Mouse (Mus musculus) megakaryocyte, embryonic 14.5 days (primary cell): ENCODE measurements around the gene Ascc1. TPM values are rescaled to one million over a fixed set of nuclear protein-coding genes. Genes with fewer than 3 reads are reported as not detected.
"Not testable (repeated sequence)": the region's sequence is repeated elsewhere in the genome, so short reads cannot be mapped to it uniquely, and the experiment has no call there.

Experiments used
- H3K27me3 ChIP-seq: replicated peaks from 2 replicates; pipeline ENCODE3; 2012; ENCODE audit warnings: inconsistent platforms
- H3K36me3 ChIP-seq: replicated peaks from 2 replicates; pipeline ENCODE3; 2012; ENCODE audit warnings: low read length, inconsistent platforms, mixed read lengths
- H3K4me1 ChIP-seq: 2 replicates; pipeline ENCODE4 v1.6.1; 2012; ENCODE audit warnings: inconsistent platforms
- H3K4me3 ChIP-seq: replicated peaks from 2 replicates; pipeline ENCODE3; 2012; ENCODE audit warnings: moderate library complexity, mild to moderate bottlenecking, inconsistent platforms
- H3K9me3 ChIP-seq: 2 replicates; pipeline ENCODE4 v1.6.1; 2012; ENCODE audit warnings: inconsistent platforms
- FLI1 ChIP-seq: IDR thresholded peaks from 2 replicates; pipeline ENCODE4 v1.6.1; 2012; ENCODE audit warnings: low read length, inconsistent platforms, mixed read lengths
- GATA1 ChIP-seq: IDR thresholded peaks from 3 replicates; pipeline ENCODE4 v1.6.1; 2012; ENCODE audit warnings: mixed read lengths, low read length, inconsistent platforms, borderline replicate concordance
- polyA plus RNA-seq: library from polyadenylated mRNA; stranded (reverse); fragments of >175 nt; gene quantifications from 2 replicates; pipeline ENCODE4 v1.2.3, GENCODE M21; 2012; ENCODE audit warnings: low replicate concordance; ENCODE audit not compliant: insufficient read depth

The Ascc1 gene
- polyA plus RNA-seq, 1 experiment: 126 TPM

GRCm38 (mm10) chr10:60141656-60142160 is 139.1 kb downstream of the Ascc1 start:
- TF ChIP-seq FLI1 (no peak), GATA1 (no peak)
- no peak overlapping the region for H3K4me3 ChIP-seq
- H3K36me3 ChIP-seq: no peaks in the 10 kb centered on the region
- H3K9me3 ChIP-seq: peaks cover 10% of the 10 kb centered on the region
- H3K27me3 ChIP-seq: peaks cover 29% of the 10 kb centered on the region
- H3K4me1 ChIP-seq: peaks cover 3% of the 10 kb centered on the region; the same call in 1 of the 2 replicates

DNA sequence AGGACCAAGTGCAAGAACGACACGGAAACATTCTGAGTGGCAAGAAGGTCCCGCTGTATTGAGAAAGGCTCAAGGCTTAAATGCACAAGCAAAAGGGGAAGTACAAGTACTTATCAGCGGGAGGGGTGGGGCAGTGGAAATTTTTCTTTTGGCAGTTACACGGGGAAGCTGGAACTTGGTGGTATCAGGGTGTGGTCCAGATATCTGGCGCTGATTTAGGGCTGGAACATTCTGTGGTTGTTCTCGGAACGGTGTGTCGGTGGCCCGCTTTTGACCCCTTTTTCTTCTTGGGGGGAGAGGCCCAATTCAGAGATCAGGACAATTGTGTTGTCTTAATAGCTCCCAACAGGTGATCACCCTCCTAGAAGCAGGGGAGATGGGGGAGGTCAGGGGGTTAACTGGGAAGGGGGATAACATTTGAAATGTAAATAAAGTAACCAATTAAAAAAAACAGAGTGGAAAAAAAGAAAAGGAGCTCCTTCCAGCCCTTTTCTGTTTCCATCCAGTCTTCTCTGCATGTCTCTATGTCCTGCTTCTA is 145.0 kb downstream of the Ascc1 start:
- peaks cover 30% of the 10 kb centered on the region for H3K27me3 ChIP-seq
- not testable (repeated sequence) for H3K9me3 ChIP-seq, H3K36me3 ChIP-seq, H3K4me1 ChIP-seq, H3K4me3 ChIP-seq

DNA sequence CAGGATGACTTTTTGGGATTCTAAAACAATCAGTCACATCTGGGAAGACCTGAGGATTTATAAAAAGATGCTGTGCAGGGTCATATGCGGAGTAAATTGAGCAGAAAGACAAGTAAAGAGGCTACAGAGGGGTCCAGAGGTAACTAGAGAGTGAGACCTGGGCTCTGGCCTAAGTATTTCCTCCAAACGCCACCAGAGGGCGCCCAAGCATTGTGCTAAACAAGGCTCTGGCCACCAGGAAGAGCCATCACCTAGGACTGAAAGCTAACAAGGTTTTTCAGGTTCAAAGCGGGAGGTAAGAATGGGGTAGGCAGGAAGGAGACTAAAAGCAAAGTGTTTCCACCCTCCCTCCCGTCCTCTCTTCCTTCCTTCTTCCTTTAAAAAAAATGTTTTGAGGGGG is 145.5 kb downstream of the Ascc1 start:
- no peak overlapping the region for H3K4me3 ChIP-seq
- H3K36me3 ChIP-seq: no peaks in the 10 kb centered on the region
- TF ChIP-seq FLI1: no peak
- TF ChIP-seq GATA1: no peak
- peaks cover 10% of the 10 kb centered on the region for H3K4me1 ChIP-seq
- H3K27me3 ChIP-seq: peaks cover 30% of the 10 kb centered on the region
- H3K9me3 ChIP-seq: no peaks in the 10 kb centered on the region

Other genes with a start within 250 kb of the Ascc1 start
- gene Dnajb12, start 123.2 kb upstream of the Ascc1 start, polyA plus RNA-seq: 68.2 and 87.1 TPM in 2 replicates
- gene Ddit4, start 51.0 kb upstream of the Ascc1 start, polyA plus RNA-seq: 33.2 and 44.6 TPM in 2 replicates
- 73.7 and 169 TPM in 2 replicates for gene Anapc16, start 330 bp downstream of the Ascc1 start, polyA plus RNA-seq
- gene Spock2, start 103.4 kb downstream of the Ascc1 start, polyA plus RNA-seq: 3.1 and 5.4 TPM in 2 replicates
- gene Chst3, start 216.5 kb downstream of the Ascc1 start, polyA plus RNA-seq: not detected in 2 replicates